In genomic region chr10:18370475-18371286, GRCm38 (mm10) we compare ENCODE assay signal across 8 mouse cellular contexts. TPM values are rescaled to one million over a fixed set of nuclear protein-coding genes. Genes with fewer than 3 reads are reported as not detected.
DNase-seq lines count a peak whose midpoint lies in the region; ATAC-seq and TF ChIP-seq lines count a peak whose summit lies in the region.

No protein-coding gene starts in this region.

- H3K9ac ChIP-seq in liver, embryonic 15.5 days, result no peak overlapping the region

- no peaks in the 10 kb centered on the region for H3K36me3 ChIP-seq in E14TG2a.4 (ENCODE audit: insufficient read depth, low read length)
- no peaks in the 10 kb centered on the region for H3K36me3 ChIP-seq in liver, embryonic 15.5 days (replicated peaks)

- peak overlapping the region; percentile 30 for H3K4me3 ChIP-seq in E14TG2a.4 (replicated peaks; ENCODE audit: low read length)
- H3K4me3 ChIP-seq in liver, embryonic 15.5 days (replicated peaks), result 0 out of 2 replicates have a peak overlapping the region, but pooled peaks have one; percentile 2
- no peak overlapping the region for H3K4me3 ChIP-seq in cerebellum, adult 2 months (replicated peaks; ENCODE audit: insufficient read depth, low read depth, low read length)

- H3K27me3 ChIP-seq in E14TG2a.4 (ENCODE audit: insufficient read depth, low read length), result no peaks in the 10 kb centered on the region; the same call in none of the 2 replicates
- no peaks in the 10 kb centered on the region for H3K27me3 ChIP-seq in liver, embryonic 15.5 days
- H3K27me3 ChIP-seq in cerebellum, adult 2 months (ENCODE audit: control insufficient read depth, insufficient read depth, low read length), result no peaks in the 10 kb centered on the region

- peak overlapping the region; percentile 39; the same call in 1 of the 2 replicates for H3K4me2 ChIP-seq in liver, embryonic 15.5 days

- TF ChIP-seq POLR2A in cerebellum, adult 2 months (IDR thresholded peaks at IDR 0.05; ENCODE audit: borderline replicate concordance, insufficient read depth, low read length), result no peak

- 54% methylated on average over 17 of the region's 17 CpGs for WGBS in liver, embryonic 15.5 days (ENCODE audit: insufficient replicate concordance)
- 51% methylated on average over 17 of the region's 17 CpGs for WGBS in cerebellum, adult 2 months

- no peaks in the 10 kb centered on the region for H3K9me3 ChIP-seq in E14TG2a.4 (ENCODE audit: low read length)
- no peaks in the 10 kb centered on the region for H3K9me3 ChIP-seq in liver, embryonic 15.5 days (replicated peaks)

- no peak for TF ChIP-seq CTCF in E14TG2a.4 (conservative IDR thresholded peaks at IDR 0.05; ENCODE audit: low read length)
- TF ChIP-seq CTCF in cerebellum, adult 2 months (IDR thresholded peaks at IDR 0.05; ENCODE audit: borderline replicate concordance, insufficient read depth, low read depth, low read length), result no peak

- H3K27ac ChIP-seq in liver, embryonic 15.5 days (replicated peaks), result peak overlapping the region; percentile 69
- no peak overlapping the region for H3K27ac ChIP-seq in cerebellum, adult 2 months (ENCODE audit: insufficient read depth, low read length)

- peak; percentile 79 for ATAC-seq in liver, embryonic 15.5 days (ENCODE audit: insufficient read depth)

- H3K4me1 ChIP-seq in E14TG2a.4 (replicated peaks; ENCODE audit: low read depth, low read length), result peaks cover 46% of the 10 kb centered on the region
- H3K4me1 ChIP-seq in liver, embryonic 15.5 days (replicated peaks), result 0 out of 2 replicates have a peak, but pooled peaks cover 5% of the 10 kb centered on the region
- no peaks in the 10 kb centered on the region for H3K4me1 ChIP-seq in cerebellum, adult 2 months (ENCODE audit: control insufficient read depth, insufficient read depth, low read length)

- peak; percentile 25 for DNase-seq in adrenal gland, postnatal 10 days
- peak; percentile 62 for DNase-seq in kidney, adult 11 months
- no peak for DNase-seq in gastrocnemius, postnatal 10 days
- DNase-seq in testis, postnatal 10 days (ENCODE audit: low spot score), result no peak
- no peak for DNase-seq in layer of hippocampus, postnatal 25 days (ENCODE audit: extremely low spot score in 1 of 2, low spot score in 1 of 2)
- no peak for DNase-seq in cerebellum, adult 2 months

RNA-seq across cellular contexts. Expression of gene Nhsl1, which starts 51.9 kb away (rescaled TPM):
- 1 to 10 TPM; 7.3 to 8.1 TPM for total RNA-seq in adrenal gland, postnatal 10 days (2021)
- polyA plus RNA-seq in liver, embryonic 15.5 days (2015; fragmentation: Nextera tagmentation; extraction: Ambion mirVana), result 0.45 and 0.71 TPM in 2 replicates
- total RNA-seq in gastrocnemius, postnatal 10 days (2021), result 10 to 100 TPM in 1 of 2 experiments, 1 to 10 TPM in 1; 8.8 to 12.9 TPM
- 10 to 100 TPM; 48.9 to 49.6 TPM for total RNA-seq in layer of hippocampus, postnatal 25 days (2021)
- polyA plus RNA-seq in cerebellum, adult 2 months (2012; rRNA removed), result 16.7 and 18.4 TPM in 2 replicates

Comparison
In these comparisons a context has a peak if more than half of its experiments do, and no peak if none do; other contexts are left out.
1. DNase-seq: peak in adrenal gland, postnatal 10 days (single experiment) and kidney, adult 11 months (single experiment); none in gastrocnemius, postnatal 10 days (single experiment), testis, postnatal 10 days (single experiment), layer of hippocampus, postnatal 25 days (0 of 2) and cerebellum, adult 2 months (0 of 2).